Mouse (Mus musculus) brain, adult 2 months (tissue): ENCODE results near the gene Smtn.

Experiments used
- DNase-seq: peaks from one replicate; pipeline ENCODE4 v3.0.0; 2011; ENCODE audit warnings: low read depth, low spot score

Gene Smtn

GRCm38 (mm10) chr11:3509181-3510085, 31.0 kb downstream of the Smtn start:
- peak; percentile 83 for DNase-seq

GRCm38 (mm10) chr11:3508226-3508625, 32.2 kb downstream of the Smtn start:
- peak; percentile 87 for DNase-seq

- no peak for DNase-seq
Measured at GRCm38 (mm10) chr11:3503755-3504693, 36.4 kb downstream of the Smtn start.

- DNase-seq = peak; percentile 75
Measured at GRCm38 (mm10) chr11:3502459-3503072, 37.8 kb downstream of the Smtn start.

GRCm38 (mm10) chr11:3502057-3502456, 38.4 kb downstream of the Smtn start:
- DNase-seq = no peak

GRCm38 (mm10) chr11:3497296-3497695, 43.1 kb downstream of the Smtn start:
- no peak for DNase-seq

GRCm38 (mm10) chr11:3496756-3497155, 43.7 kb downstream of the Smtn start:
- DNase-seq = no peak

GRCm38 (mm10) chr11:3495496-3495895, 44.9 kb downstream of the Smtn start:
- no peak for DNase-seq

GRCm38 (mm10) chr11:3494857-3495256, 45.6 kb downstream of the Smtn start:
- DNase-seq = no peak

GRCm38 (mm10) chr11:3492748-3493147, 47.7 kb downstream of the Smtn start:
- DNase-seq = no peak

GRCm38 (mm10) chr11:3489036-3489435, 51.4 kb downstream of the Smtn start:
- DNase-seq = no peak

GRCm38 (mm10) chr11:3487952-3488570, 52.4 kb downstream of the Smtn start, which contains the start of gene Pla2g3:
Gene Pla2g3, plus strand, starts transcription at chr11:3488284.
- peak; percentile 53 for DNase-seq

- DNase-seq = no peak
Measured at GRCm38 (mm10) chr11:3486349-3486748, 54.1 kb downstream of the Smtn start.

- DNase-seq = peak; percentile 86
Measured at GRCm38 (mm10) chr11:3483980-3484642, 56.3 kb downstream of the Smtn start.

- no peak for DNase-seq
Measured at GRCm38 (mm10) chr11:3475489-3475888, 64.9 kb downstream of the Smtn start.

- DNase-seq = no peak
Measured at GRCm38 (mm10) chr11:3474480-3475115, 65.8 kb downstream of the Smtn start.

GRCm38 (mm10) chr11:3472484-3472883, 67.9 kb downstream of the Smtn start:
- peak; percentile 94 for DNase-seq

- no peak for DNase-seq
Measured at GRCm38 (mm10) chr11:3471448-3471850, 69.0 kb downstream of the Smtn start.
